Mouse (Mus musculus) heart, adult 8-10 months (tissue): Measurements from ENCODE around the gene Usp29. TPM values are rescaled to one million over a fixed set of nuclear protein-coding genes. Genes with fewer than 3 reads are reported as not detected.
"Not testable (repeated sequence)": the region's sequence is repeated elsewhere in the genome, so short reads cannot be mapped to it uniquely, and the experiment has no call there.

Experiments used
- DNase-seq: peaks from one replicate; pipeline ENCODE4 v3.0.0; 2022; ENCODE audit warnings: low spot score
- total RNA-seq, 4 experiments: library from RNA; stranded (reverse); gene quantifications; 2 replicates each; pipeline ENCODE4 v1.2.4; 2022

The Usp29 gene
- total RNA-seq, 4 experiments from 2014 or later: not detected

GRCm38 (mm10) chr7:6765240-6765639 lies 34.9 kb downstream of the Usp29 start:
- no peak for DNase-seq

- DNase-seq: no peak
These were observed 39.9 kb downstream of the Usp29 start for GRCm38 (mm10) chr7:6770286-6770685.

- DNase-seq: not testable (repeated sequence)
These were observed 43.6 kb downstream of the Usp29 start for GRCm38 (mm10) chr7:6773865-6774413.

- DNase-seq: no peak
These were observed 46.1 kb downstream of the Usp29 start for GRCm38 (mm10) chr7:6776314-6777059.

- DNase-seq: no peak
These were observed 46.7 kb downstream of the Usp29 start for GRCm38 (mm10) chr7:6777107-6777506.

GRCm38 (mm10) chr7:6777689-6778088 lies 47.3 kb downstream of the Usp29 start:
- no peak for DNase-seq

- DNase-seq: no peak
These were observed 48.8 kb downstream of the Usp29 start for GRCm38 (mm10) chr7:6779172-6779571.

- DNase-seq: no peak
These were observed 51.2 kb downstream of the Usp29 start for GRCm38 (mm10) chr7:6781541-6781940.

GRCm38 (mm10) chr7:6784340-6785073 lies 54.1 kb downstream of the Usp29 start:
- no peak for DNase-seq

GRCm38 (mm10) chr7:6787000-6787399 lies 56.6 kb downstream of the Usp29 start:
- DNase-seq: no peak

GRCm38 (mm10) chr7:6788101-6788500 lies 57.7 kb downstream of the Usp29 start:
- DNase-seq: no peak

GRCm38 (mm10) chr7:6791286-6792065 lies 61.1 kb downstream of the Usp29 start:
- no peak for DNase-seq

- no peak for DNase-seq
These were observed 62.9 kb downstream of the Usp29 start for GRCm38 (mm10) chr7:6793240-6793639.

- no peak for DNase-seq
These were observed 63.4 kb downstream of the Usp29 start for GRCm38 (mm10) chr7:6793811-6794210.

- no peak for DNase-seq
These were observed 67.0 kb downstream of the Usp29 start for GRCm38 (mm10) chr7:6797408-6797807.

- no peak for DNase-seq
These were observed 68.9 kb downstream of the Usp29 start for GRCm38 (mm10) chr7:6799105-6799805.

- DNase-seq: no peak
These were observed 70.4 kb downstream of the Usp29 start for GRCm38 (mm10) chr7:6800586-6801441.

- no peak for DNase-seq
These were observed 71.3 kb downstream of the Usp29 start for GRCm38 (mm10) chr7:6801642-6802041.

GRCm38 (mm10) chr7:6810556-6810955 lies 80.2 kb downstream of the Usp29 start:
- DNase-seq: no peak

GRCm38 (mm10) chr7:6814971-6815370 lies 84.6 kb downstream of the Usp29 start:
- no peak for DNase-seq
